Mouse (Mus musculus) lung, postnatal 25 days (tissue): ENCODE results near the gene Lrrc14b.

Experiments
- DNase-seq: peaks from one replicate; pipeline ENCODE4 v3.0.0; 2022; ENCODE audit warnings: low spot score

Gene Lrrc14b

DNA sequence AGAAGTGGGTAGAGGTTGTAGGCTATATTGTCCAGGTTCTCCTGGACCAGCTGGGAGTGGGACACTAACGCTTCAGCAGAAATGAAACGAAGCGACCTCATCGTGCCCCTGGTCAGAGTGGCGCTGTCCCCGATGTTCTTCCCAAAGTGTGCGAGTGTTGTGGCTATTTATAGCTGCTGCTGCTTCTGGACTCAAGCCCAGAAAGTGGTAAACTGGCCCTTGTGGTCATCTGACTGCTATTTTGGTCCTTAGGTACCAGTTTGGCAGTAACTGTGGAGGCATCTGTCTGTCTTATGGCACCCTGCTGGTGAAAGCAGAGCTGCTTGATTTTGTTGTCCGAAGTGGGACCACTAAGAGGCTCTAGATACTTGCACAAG lies at the start of gene Lrrc14b:
TSS of gene Lrrc14b (minus strand) at position 147 of the 377 bp plus-strand sequence.
- DNase-seq = peak; percentile 24

DNA sequence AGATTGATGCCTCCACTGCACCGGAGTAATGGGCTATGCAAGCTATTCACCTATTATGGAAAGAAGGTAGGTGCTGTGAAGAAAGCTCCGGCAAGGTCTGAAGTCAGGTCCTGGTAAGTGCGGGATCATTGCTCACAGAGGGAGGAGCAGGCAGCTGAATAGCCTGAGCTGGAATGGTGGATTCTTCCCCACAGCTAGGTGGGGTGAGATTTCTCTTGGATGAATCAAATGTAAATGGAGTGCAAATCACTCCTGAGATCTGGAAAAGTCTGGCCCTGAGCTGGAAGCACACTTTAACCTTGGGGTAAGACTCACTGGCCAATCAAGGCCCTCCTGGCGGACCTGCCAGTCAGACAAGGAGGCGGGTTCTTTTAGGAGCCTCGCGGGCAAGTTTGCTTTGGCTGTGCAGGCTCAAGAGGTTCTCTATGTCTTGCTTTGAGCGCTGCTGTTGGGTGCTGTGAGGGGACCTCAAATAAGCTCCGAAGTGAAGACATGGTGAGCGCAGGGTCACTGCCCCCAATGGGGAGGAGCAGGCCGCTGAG lies 35.6 kb upstream of the Lrrc14b start, which contains the start of gene Ftl1-ps1:
TSS of gene Ftl1-ps1 (plus strand) at position 397 of the 542 bp plus-strand sequence.
- no peak for DNase-seq

GRCm38 (mm10) chr13:74391156-74391555 lies 27.4 kb upstream of the Lrrc14b start:
- DNase-seq = no peak

- DNase-seq = peak; percentile 76
These were observed 26.7 kb upstream of the Lrrc14b start, which contains the start of gene Zfp72 for GRCm38 (mm10) chr13:74390371-74390990. Zfp72 (minus strand) TSS chr13:74390836.

DNA sequence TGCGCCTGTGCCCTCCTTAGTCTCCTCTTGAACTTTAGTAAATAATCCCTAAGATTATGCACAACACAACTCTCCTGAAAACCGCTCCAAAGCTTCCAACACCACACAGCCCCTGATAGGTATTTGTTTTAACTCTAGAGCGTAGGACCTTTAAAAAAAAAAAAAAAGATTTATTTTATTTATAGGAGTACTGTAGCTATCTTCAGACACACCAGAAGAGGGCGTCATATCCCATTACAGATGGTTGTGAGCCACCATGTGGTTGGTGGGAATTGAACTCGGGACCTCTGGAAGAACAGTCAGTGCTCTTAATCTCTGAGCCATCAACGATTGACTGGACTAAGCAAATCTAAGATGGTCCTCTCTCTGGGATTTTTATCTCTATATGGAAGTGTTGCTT lies 25.9 kb upstream of the Lrrc14b start:
- DNase-seq = no peak

- DNase-seq = no peak
These were observed 18.5 kb upstream of the Lrrc14b start for GRCm38 (mm10) chr13:74382289-74382688.

DNA sequence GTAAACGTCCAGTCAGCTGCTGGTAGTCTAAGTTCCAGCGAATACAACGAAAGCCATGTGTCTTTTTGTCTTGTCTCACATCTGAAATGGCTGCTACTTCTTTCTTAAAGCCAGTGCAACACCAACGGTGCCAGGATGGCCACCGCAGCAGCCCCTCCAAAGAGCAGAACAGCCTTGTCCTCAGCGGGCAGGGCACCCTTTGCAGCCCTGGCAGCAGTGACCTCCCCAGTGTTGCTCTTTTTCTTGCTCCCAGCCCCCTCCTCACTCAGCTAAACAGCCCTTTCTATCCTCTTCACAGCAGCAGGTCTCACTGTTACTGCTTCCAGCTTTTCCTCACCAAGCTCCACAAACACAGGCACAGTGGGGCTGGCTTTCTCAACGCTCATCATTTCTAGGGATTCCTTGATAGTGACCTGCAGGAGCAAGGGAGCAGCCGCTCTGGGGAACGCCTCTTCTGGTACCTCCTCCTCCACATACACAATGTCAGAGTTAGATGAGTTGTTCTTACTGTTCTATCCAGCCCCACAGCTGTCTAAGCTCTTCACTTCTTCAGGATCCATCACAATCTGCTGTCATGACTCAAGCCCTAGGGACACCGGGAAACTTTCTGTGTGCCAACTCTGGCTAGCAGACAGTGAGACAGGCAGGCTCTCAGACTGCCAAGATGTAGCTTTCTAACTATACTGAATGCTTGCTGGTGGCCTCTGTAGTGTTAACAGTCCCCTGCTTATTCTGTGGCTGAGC lies 17.9 kb upstream of the Lrrc14b start:
- no peak for DNase-seq

GRCm38 (mm10) chr13:74363176-74363858 lies 488 bp downstream of the Lrrc14b start:
- no peak for DNase-seq

- DNase-seq = no peak
These were observed 1.6 kb downstream of the Lrrc14b start for GRCm38 (mm10) chr13:74362218-74362617.

DNA sequence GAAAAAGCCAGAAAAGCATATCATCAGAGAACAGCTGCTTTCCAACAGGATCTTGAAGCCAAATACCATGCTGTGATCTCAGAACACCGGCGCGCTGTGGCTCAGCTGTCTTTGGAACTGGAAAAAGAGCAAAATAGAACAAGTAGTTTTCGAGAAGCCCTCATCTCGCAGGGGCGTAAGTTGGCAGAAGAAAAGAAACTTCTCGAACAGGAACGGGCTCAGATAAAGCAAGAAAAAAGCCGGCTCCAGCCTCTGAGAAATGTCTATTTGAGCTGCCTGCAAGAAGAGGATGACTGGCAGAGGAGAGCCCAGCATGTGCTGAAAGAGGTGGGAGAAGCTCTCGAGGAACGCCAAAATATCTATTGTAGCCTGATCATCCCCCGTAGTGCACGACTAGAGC lies 7.3 kb downstream of the Lrrc14b start:
- DNase-seq = no peak

DNA sequence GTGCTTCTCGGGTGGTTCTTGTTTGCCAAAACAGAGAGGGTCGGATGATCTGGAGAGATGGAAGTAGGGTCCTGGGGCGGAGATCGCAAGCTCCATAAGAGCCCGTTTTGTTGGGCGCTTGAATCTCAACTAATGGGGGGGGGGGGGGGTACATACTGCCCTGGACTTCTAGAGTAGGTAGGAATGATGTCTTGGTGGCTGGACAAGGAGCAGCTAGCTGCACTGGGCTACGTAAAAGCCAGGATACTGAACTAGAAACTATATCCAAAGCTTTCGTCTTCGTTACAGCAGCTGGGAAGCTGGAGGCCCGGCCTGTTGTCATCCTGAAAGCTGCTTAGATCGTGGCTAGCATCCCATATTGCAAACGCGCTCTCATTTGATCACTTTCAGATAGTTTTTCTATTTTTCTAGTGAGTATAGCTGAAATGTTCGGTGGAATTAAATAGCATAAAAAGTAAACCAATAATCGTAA lies 13.3 kb downstream of the Lrrc14b start:
- no peak for DNase-seq

DNA sequence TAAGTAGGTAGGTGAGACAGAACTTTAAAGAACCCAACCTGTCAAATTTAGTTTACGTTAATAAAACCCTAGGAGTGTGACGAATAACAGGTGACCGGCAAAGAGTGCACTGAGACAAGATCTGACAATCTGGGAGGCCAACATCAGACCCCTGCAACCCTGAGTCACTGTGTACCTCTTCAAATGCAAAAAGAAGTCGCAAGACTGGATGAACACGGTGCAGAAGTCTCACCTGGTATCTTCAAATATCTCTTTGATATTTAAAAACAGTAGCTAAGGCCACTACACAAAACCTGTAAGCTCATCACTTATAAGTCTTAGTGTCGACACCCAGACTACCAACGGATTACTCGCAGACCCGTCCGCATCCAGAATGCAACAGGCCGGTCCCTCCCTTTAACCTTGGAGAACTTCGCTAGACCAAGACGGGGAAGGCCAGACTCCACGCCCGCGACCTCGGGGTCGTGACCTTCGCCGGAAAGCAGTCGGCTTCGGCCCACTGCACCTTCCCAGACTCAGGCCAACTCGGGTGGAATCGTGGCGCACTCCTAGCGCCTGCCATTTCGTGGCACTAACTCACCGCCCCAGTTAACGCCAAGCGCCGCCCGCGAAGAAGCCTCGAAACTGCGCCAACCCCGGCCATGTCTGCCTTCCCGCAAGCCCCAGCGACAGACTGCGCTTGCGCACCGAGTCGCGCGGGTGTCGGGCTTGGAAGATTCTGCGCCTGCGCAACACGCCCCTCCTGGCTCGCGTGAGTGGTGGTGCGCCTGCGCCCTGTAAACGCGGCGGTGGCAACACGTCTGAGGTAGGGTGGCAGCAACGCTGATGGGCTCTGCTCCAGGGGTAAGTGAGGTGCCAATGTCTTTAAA lies 14.0 kb downstream of the Lrrc14b start, which contains the start of the genes Sdha and Ccdc127:
TSS of gene Sdha (minus strand) at position 715 of the 869 bp plus-strand sequence.
TSS of gene Ccdc127 (plus strand) at position 744 of the 869 bp plus-strand sequence.
- DNase-seq = peak; percentile 96

- DNase-seq = peak; percentile 54
These were observed 22.8 kb downstream of the Lrrc14b start for GRCm38 (mm10) chr13:74341036-74341435.

GRCm38 (mm10) chr13:74329321-74329720 lies 34.5 kb downstream of the Lrrc14b start:
- no peak for DNase-seq

DNA sequence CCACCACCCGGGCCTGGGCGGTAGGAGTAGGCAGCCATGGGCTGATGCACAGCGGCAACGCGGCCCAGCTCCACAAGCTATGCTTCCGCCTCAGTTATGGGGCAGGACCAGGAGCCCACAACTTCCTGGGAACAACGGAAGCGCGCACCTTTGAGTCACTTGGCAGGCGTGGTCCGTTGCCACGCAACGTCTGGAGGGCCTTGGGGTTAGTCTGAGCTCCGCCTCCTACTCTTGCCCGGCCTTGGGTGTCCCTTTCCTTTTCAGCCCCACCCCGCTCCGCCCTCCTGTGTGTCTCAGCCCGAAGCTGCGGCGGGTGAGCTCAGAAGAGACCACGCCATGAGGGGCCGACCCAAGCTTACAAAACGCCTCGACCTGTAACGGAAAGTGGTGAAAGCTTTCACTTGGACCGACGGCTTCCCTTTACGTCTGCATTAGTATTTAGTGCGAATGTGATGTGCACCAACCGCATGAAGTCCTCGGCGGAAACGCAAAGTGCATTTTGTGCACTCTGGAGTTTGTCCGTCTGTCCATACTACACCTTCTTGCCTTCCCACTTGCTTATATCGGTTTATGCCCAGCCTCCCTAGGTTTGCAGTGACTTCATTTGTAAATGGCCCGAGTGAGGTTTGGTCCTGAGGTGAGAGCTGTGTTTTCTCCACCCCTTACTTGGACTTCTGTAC lies 46.5 kb downstream of the Lrrc14b start, which contains the start of gene Pdcd6:
TSS of gene Pdcd6 (minus strand) at position 411 of the 680 bp plus-strand sequence.
- DNase-seq = peak; percentile 98

DNA sequence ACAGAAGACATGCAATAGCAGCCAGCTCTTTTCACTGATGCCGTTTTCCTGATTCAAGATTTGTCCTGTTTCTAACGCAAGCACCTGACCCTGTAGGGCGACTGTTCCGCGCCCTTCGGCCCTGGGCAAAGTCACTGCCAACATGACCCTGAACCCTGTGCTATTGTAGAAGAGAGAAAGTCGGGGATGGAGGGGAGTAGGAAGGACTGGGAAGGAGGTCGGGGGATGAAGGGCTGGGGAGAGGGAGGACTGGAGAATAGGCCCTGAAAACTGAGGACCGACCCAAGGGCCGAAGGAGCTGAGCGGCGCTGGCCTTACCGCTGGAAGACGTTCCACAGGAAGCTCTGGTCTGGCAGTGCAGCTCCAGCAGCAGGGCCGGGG lies 47.0 kb downstream of the Lrrc14b start:
- no peak for DNase-seq

DNA sequence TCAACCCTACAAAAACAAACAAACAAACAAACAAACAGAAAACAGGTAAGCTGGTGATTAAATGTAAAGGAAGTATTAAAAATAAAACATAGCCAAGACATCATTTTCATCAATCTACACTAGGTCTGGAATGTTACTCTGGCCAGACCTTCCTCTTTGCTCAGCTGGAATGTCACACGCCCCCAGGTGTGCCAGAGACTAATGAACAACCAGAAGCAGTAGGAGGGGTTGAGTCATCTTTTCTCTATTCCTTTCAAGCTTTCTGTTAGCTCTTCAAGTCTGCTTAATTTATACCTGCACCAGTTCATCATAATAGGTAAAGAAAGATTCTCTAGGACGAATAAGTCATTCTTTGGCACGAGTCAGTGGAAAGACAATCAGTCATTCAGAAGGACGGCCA lies 47.4 kb downstream of the Lrrc14b start:
- DNase-seq = no peak

GRCm38 (mm10) chr13:74314616-74315015 lies 49.2 kb downstream of the Lrrc14b start:
- no peak for DNase-seq
